Mouse (Mus musculus): ENCODE results near the gene Rsbn1. TPM values are rescaled to one million over a fixed set of nuclear protein-coding genes. Genes with fewer than 3 reads are reported as not detected.

The Rsbn1 gene
- total RNA-seq (2021), result 10 to 100 TPM; 20.3 to 20.9 TPM
- long read RNA-seq, experiment 1, partial matches to known transcripts, result 5 of 6 reads
- long read RNA-seq, experiment 1, other reads (novel, unspliced or antisense), result 1 of 6 reads
- long read RNA-seq, experiment 2, full-length matches to known transcripts, result 1 of 13 reads
- long read RNA-seq, experiment 2, partial matches to known transcripts, result 9 of 13 reads
- long read RNA-seq, experiment 2, other reads (novel, unspliced or antisense), result 3 of 13 reads

DNA sequence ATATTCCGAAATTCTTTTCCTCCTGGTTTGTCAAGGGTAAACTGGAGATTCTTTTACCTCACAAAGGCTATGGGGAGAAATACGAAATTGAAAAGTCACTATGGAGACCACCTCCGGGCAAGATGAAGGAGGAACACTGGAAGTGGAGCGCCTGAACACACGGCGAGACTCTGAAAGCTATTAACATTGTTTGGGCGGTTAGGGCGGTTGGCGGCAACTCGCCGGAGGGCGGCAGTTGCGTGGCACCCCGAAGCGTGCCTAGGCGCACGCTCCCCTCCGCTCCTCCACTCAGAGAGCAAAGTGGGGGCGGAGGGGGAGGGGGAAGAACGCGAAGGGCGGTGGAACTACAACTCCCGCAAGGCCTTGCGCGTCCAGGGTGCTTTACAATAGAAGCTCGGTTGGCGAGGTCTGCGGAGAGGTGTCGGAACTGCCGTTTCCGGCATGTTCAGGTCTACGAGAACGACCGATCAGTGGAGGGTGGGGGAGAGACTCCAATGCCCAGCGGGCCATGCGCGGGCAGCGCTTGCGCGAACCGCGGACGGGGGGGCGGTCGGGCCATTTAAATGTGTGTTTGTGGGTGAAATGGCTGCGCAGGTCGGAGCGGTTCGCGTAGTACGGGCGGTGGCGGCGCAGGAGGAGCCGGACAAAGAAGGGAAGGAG, at the start of gene Rsbn1:
TSS of gene Rsbn1 (plus strand) at position 111 of the 660 bp plus-strand sequence.
- peak; percentile 87 to 92 for DNase-seq (ENCODE audit: low spot score in 2 of 2)

DNA sequence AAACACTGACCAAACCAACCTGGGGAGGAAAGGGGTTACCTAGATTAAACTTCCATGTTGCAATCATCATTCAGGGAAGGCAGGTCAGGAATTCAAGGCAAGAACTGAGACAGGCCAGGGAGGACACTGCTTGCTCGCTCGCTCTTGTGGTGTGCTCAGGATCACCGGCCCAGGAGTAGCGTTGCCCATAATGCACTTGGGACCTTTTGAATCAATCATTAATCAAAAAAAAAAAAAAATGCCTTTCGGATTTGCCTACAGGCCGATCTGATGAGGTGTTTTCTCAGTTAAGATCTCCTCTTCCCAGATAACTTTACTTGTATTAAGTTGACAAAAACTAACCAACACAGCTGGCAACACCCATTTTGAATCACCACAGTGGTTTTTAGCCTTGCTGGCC, 49.7 kb upstream of the Rsbn1 start:
- no peak for DNase-seq (ENCODE audit: low spot score in 2 of 2)

DNA sequence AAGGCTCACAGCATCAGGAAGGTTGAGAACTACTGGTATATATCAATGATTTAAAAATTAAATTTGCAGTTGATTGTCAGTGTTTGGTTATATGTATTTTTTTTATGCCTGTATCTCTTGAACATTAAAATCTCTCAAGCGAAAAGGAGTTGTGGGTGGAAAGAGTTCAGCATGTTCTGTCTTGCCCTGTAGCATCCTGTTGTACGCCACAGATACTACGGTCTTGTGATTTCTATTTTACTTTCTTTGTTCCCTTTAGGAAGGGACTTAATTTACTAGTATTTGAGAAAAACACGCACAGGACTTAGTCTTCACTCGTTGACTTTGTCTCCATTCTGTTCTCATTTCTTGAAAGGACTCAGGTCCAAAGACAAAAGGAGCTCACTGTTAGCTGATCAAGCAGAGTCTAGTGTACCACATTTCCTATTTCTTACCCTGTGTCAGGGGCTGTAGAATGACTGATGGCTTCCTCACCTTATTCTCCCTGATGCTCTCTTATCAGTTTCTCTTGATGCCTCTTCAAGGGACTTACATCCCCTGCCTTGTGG, 46.4 kb upstream of the Rsbn1 start:
- no peak for DNase-seq (ENCODE audit: low spot score in 2 of 2)

DNA sequence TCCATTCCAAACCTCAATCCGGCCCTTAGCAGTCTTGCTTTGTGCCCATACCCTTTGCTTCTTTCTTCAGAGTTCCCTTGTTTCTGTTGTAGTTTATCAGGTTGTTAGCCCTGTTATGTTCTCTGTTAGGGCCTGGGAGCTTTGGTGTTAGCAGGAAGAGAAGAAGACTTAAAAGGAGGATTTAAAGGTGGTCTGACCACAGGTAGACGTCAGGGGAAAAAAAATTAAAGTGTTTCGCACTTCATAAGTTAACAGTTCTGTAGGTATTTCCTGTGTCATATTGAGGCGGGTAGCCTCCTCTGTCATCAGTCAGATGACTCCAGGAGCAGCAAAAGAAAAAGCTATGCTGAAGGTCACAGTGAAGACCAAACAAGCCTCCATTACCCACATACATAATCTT, 45.9 kb upstream of the Rsbn1 start:
- no peak for DNase-seq (ENCODE audit: low spot score in 2 of 2)

DNA sequence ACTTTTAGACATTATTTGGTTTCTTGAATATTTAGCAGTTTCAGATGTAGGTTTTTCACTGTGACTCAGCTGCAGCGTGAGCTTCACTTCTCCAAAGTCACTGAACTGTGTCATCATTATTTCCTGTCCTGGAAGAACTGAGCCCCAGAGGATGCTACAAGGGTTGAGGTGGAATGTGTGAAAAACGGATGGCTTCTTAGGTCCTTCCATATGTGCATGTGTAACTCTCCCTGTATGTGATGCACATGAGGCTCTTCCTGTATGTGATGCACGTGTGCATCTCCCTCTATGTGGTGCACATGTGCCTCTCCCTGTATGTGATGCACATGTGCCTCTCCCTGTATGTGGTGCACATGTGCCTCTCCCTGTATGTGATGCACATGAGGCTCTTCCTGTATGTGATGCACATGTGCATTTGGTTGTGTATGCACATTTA, 41.2 kb upstream of the Rsbn1 start:
- DNase-seq (ENCODE audit: low spot score in 2 of 2), result no peak

DNA sequence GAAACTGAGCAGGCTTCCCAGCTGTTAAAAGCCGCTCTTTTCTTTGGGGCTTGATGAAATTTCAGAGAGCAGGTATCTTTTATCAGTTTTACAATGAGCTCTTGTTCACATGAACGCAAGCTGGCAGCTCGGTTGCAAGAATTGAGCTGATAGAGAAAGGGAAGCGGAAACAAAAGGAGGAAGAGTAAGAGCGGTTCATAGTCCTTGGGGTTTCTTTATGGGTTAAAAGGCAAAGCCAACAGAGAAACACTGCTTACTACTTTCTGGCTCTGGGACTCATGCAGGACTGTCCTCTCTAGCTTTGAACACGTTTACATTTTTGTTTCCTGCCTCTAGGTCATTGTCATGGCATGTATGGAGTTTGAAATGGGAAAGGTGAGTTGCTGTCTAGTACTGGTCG, 39.6 kb upstream of the Rsbn1 start:
- no peak for DNase-seq (ENCODE audit: low spot score in 2 of 2)

DNA sequence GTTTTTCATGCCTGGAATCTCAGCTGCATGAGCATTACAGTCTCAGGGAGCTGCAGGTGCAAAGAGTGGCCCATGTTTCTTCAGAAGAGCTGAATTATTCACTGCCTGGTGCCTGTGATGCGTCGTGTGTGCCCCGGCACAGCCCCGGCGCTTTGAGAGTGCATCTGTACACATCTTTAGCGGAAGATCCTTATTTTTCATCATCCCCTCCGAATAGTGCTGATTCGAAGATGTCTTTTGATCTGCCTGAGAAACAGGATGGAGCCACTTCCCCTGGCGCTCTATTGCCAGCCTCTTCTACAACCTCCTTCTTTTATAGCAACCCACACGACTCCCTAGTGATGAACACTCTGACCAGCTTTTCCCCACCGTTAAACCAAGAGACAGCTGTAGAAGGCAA, 28.0 kb upstream of the Rsbn1 start:
- DNase-seq (ENCODE audit: low spot score in 2 of 2), result no peak

DNA sequence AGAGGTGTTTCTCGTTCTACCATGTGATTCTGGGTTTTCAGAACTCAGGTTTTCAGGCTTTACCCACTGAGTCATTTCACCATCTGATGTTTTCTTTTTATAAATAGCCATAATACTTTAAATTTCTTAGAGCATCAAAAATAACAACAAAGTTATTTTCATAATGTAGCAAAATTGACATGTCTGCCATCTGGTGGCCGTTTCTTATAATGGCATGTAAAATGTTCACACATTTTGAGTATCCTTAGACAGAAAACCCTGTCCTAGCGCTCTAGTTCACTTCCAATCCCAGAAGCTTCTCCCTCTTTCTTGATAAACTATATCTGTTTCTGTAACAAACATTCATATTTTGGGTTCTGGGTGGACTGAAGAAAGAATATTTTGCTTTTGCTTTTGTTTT, 26.3 kb upstream of the Rsbn1 start:
- no peak for DNase-seq (ENCODE audit: low spot score in 2 of 2)

DNA sequence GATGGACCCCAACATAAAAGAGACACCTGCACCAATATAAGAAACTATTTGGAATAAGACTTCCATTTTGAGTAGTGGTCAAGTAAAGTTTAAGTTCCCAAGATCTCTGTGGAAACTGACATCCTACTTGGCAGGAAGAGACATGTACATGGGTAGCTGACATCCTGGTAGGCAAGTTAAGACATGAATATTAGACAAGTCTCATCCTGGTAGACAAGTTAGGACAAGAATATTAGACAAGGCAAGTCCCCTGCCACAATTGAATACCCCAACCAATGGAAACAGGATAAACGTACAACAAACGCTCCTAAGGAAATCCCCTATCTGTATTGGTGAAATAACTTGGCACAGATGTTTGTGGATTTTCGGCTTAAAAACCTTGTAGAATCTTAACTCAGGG, 20.5 kb upstream of the Rsbn1 start:
- no peak for DNase-seq (ENCODE audit: low spot score in 2 of 2)

DNA sequence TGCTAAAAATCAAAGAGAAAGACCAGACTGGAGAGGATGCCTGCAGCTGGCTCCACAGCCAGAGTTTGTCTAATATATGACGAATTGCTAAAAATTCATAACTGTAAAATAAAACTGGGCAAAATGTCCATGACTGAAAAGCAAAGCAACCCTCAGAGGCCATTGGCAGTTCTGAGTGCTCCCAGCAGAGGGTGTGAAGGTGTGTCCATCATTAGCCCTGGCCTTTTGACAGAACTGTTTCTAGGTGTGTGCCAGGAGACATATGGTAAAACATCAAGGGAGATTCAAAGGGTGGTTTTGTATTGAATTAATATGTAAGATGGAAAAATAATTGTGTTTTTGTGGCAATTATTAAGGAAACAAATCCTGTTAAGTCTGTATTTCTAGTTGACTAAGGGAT, 9.2 kb upstream of the Rsbn1 start:
- no peak for DNase-seq (ENCODE audit: low spot score in 2 of 2)

DNA sequence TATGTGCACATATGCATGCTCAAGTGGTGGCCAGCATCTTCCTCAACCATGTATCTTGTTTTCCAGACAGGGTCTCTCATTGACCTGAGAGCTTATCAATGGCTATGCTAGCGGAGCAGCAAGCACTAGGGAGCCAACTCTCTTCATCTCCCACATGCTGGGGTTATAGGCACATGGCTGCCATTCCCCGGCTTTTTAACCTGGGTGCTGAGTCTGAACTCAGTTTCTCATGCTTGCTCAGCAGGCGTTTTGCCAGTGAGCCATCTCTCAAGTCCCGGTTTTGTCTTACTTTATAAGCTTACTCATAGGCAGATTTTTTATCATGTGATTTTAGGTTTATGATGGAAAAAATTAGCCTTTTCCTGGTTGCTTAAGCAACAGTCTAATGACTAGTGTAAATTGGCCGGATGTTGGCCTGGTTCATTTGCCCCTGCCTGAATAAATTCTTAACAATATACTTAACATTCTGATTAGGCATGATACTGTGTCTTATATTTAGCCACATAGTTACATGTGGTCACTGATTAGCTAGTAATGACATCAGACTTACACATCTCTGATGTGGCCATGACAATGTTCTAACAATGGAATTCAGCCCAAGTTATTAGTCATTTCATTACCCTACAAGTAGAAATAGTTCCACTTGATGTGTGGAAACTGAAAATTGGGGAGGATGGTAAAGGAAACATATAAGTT, 6.4 kb upstream of the Rsbn1 start:
- no peak for DNase-seq (ENCODE audit: low spot score in 2 of 2)

DNA sequence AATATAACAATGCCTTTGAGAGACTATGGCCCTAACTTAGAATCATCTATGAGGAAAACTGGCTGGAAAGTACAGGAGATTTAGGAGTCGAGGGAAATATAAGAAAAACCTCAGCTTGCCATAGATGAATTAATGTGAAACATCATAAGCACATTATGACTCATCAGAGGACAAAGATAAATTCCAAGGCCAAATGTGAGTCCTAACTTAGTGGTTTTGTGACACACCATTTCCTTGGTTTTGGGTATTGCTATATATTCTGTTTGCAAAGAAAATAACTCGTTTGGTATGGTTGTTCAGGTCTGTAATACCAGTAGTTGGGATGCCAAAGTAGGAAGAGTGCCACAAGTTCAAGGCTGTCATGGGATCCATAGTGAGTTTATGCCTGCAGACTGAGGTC, 5.1 kb upstream of the Rsbn1 start:
- DNase-seq (ENCODE audit: low spot score in 2 of 2), result no peak

DNA sequence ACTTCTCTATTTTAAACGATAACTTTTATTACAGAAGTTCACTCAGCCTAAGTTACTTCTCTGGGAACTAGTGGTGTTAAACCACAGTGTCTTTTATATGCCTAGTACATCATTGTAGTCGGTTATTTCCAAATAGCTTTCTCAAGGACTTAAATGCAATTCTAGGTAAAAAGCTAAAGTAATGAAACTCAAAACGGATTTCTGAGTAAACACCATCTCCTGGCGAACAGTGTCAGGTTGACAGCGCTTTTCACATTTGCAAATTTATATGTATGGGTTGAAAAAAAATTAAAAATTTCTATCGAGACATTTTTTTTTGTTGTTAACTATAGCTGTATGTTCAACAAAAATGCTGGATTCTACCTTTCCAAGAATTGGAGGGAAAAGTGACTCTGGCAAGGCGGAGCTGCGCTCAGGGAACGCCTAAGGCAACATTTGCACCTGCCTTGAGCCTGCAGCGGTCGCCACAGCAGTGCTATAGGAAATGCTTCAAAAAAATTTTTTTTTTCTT, 414 bp upstream of the Rsbn1 start:
- DNase-seq (ENCODE audit: low spot score in 2 of 2), result no peak

DNA sequence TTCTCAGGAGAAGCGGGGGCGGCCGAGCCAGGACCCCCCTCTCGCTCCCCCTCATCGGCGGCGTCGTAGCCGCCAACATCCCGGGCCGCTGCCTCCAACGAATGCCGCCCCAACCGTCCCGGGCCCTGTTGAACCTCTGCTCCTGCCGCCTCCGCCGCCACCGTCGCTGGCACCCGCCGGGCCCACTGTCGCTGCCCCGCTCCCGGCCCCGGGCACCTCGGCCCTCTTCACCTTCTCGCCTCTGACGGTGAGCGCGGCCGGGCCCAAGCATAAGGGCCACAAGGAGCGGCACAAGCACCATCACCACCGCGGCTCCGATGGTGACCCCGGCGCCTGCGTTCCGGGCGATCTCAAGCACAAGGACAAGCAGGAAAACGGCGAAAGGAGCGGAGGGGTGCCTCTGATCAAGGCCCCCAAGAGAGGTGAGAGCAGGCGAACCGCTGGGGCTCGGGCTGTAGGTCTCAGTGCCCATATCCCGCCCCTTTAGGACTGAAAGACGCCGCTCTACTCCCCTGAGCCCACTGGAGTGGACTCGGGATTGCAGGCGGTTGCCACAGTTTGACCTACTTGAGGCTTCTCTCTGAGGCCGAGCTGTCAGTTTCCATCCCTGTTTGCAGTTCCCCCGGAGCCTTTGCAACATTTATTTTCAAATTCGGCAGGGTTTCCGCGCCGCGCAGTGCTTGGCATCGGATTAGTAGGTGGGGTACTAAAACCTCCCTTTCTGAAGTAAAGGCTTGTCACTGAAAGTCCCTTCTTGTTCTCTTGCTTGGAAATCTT, 1.0 kb downstream of the Rsbn1 start:
- DNase-seq (ENCODE audit: low spot score in 2 of 2), result peak; percentile 19 to 27

DNA sequence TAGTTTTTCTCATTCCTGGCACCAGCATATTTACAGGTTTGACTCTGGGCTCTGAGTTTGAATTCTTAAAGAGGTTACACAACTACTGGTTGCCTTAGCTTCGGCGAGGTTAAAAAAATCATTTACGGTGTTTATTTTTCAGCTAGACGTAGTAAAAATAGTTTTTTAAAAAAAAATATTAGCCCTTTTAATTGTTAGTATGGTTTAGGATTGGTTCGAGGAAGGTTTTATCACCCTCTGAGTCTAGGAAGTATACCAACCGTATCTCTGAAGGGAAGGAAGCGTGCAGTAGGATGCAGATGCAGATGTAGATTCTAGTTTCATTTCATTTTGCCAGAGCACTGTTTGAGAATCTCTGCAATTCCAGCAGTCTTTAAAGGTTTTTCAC, 1.6 kb downstream of the Rsbn1 start:
- DNase-seq (ENCODE audit: low spot score in 2 of 2), result no peak

DNA sequence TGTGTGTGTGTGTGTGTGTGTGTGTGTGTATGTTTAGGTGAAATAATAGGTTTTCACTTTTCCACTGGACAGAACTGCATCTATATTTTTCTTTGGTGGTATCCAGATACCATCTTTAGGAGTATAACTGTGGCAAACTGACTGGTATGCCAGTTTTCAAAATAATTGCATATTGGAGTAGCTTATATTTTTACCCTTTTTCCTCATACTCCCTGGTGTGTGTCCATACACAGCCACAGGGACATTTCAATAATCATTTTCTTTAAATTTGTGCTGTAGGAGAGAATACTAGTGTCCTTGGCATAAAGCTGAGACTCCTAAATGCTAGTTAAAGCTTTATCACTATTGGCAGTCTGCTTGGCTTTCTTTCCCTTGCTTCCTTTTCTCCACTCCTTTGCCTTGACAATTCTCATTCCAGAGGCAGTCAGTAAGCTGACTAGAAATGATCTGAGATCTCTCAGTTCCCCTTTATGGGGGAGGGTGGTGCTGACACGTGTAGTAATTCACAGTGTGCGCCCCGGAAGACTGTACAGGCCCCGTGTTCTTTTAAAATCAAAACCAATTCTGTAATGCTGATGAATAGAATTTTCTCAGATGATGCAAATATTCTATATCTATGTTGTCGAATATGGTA, 2.4 kb downstream of the Rsbn1 start:
- no peak for DNase-seq (ENCODE audit: low spot score in 2 of 2)

DNA sequence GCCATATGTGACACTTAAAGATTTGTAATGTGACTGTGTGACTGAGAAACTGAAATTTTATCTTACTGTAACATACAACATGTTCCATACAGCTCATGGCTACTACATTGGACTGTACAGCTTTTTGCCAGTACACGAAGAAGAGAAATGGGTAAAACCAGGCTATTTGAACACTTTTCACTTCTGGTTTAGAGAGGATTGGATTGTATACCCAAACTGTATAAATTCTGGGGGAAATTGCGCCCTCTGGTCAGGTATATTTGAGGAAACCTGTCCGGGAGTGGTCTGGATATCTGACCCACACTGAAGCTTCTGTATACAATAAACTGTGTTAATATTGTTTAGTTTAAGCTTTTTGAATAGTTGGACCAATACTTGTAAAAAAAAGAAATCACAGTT, 2.9 kb downstream of the Rsbn1 start:
- no peak for DNase-seq (ENCODE audit: low spot score in 2 of 2)

DNA sequence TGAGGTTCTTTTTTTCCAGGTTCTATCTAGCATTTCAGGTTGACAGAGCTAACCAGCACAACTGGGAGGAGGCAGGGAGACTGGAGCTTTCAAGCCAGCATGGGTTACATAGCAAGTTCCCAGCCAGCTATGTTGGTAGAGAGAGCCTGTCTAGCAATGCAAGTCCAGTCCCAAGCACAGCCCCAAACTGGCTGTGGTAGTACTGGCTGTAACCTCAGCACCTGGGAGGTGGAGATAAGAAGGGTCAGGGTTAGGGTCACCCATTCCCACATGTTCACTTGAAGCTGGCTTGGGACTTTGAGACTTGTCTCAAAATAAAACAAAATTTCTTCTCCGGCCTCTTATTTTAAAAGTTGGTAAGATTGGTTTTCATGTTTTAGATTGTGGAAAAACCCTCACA, 6.2 kb downstream of the Rsbn1 start:
- DNase-seq (ENCODE audit: low spot score in 2 of 2), result no peak

DNA sequence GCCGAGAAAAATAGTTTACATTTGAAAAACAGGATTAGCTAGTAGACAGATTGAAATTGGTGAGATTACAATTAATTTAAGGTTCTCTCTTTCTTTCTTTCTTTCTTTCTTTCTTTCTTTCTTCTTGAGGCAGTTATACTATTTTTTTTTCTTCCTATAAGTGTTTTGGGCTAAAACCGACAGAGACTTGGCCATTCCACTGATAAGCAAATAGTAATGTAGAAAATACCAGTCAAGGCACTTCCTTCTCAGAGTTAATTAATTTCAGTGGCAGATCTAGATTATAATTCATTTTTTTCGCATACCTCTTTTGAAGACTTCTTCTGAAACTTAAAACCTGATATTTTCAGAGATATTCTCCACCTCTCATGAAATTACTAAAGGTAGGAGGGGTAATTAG, 11.4 kb downstream of the Rsbn1 start:
- DNase-seq (ENCODE audit: low spot score in 2 of 2), result no peak

DNA sequence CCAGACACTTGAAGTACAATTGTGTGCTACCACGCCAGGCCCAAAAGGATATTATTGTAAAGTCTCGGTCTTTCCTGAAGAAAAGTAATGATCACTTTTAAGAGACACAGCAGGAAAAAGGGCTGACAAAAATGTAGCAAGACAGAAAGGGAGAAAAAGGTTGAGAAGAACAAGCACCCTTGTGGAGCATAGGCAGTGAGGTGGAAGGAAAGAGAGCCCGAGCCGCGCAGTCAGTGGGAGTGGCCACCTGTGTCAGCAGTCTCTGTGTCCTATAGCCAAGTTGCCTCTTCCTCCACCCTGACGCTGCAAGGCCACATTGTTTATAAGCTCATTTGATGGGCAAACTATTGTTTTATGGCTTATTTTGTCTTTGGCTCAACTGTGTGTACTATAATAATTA, 13.6 kb downstream of the Rsbn1 start:
- DNase-seq (ENCODE audit: low spot score in 2 of 2), result no peak

Data from adrenal gland, postnatal 4 days (tissue).